Mouse (Mus musculus) lung, embryonic 15.5 days (tissue): ENCODE results near the gene Dennd4c. TPM values are rescaled to one million over a fixed set of nuclear protein-coding genes. Genes with fewer than 3 reads are reported as not detected.
"Not testable (repeated sequence)": the region's sequence is repeated elsewhere in the genome, so short reads cannot be mapped to it uniquely, and the experiment has no call there.

Experiments used
- ATAC-seq: fragments of 200-750 bp; cut with Nextera tagmentation; 2 replicates; pipeline ENCODE4 v1.8.0; 2017; ENCODE audit warnings: moderate number of reproducible peaks, borderline replicate concordance; ENCODE audit not compliant: low FRiP score, low TSS enrichment; ENCODE audit errors: extremely low read depth
- H3K27ac ChIP-seq: fragments of 300-500 bp; sonication (generic); 2 replicates; pipeline ENCODE4 v1.5.1; 2015; ENCODE audit warnings: moderate library complexity, mild to moderate bottlenecking, inconsistent platforms
- H3K27me3 ChIP-seq: fragments of 300-500 bp; sonication (generic); 2 replicates; pipeline ENCODE4 v1.6.1; 2015; ENCODE audit warnings: inconsistent platforms
- H3K36me3 ChIP-seq: fragments of 300-500 bp; sonication (generic); 2 replicates; pipeline ENCODE4 v1.6.1; 2015; ENCODE audit warnings: inconsistent platforms
- H3K4me1 ChIP-seq: fragments of 300-500 bp; sonication (generic); 2 replicates; pipeline ENCODE4 v1.6.1; 2015; ENCODE audit warnings: inconsistent platforms
- H3K4me2 ChIP-seq: fragments of 300-500 bp; sonication (generic); 2 replicates; pipeline ENCODE4 v1.6.1; 2015; ENCODE audit warnings: inconsistent platforms, mild to moderate bottlenecking, moderate library complexity
- H3K4me3 ChIP-seq: fragments of 300-500 bp; sonication (generic); 2 replicates; pipeline ENCODE4 v1.5.1; 2015; ENCODE audit warnings: mild to moderate bottlenecking, inconsistent platforms
- H3K9ac ChIP-seq: fragments of 300-500 bp; sonication (generic); 2 replicates; pipeline ENCODE4 v1.6.1; 2015; ENCODE audit warnings: inconsistent platforms
- H3K9me3 ChIP-seq: fragments of 300-500 bp; sonication (generic); 2 replicates; pipeline ENCODE4 v1.6.1; 2016; ENCODE audit warnings: inconsistent platforms
- WGBS: fragments of 180-500 bp; shearing (Covaris S2); methylation state at CpG from one replicate; pipeline ENCODE4 v1.1.7; 2015; 5-methylcytosine and 5-hydroxymethylcytosine counted together
- polyA plus RNA-seq: library from polyadenylated mRNA; unstranded; fragments of >200 nt; fragmentation: Nextera tagmentation; extraction: Ambion mirVana; gene quantifications from 2 replicates; pipeline ENCODE4 v1.2.1, GENCODE M21; 2015

The Dennd4c gene
- polyA plus RNA-seq, 1 experiment from 2014 or later: 7.1 TPM

- H3K4me1 ChIP-seq: no peaks in the 10 kb centered on the region
- no peak overlapping the region for H3K9ac ChIP-seq
- H3K27ac ChIP-seq: no peak overlapping the region
- no peak for ATAC-seq
- no peaks in the 10 kb centered on the region for H3K27me3 ChIP-seq
- WGBS: 72% methylated on average over 2 of the region's 2 CpGs
- H3K9me3 ChIP-seq: no peaks in the 10 kb centered on the region
- H3K4me3 ChIP-seq: no peak overlapping the region
- peaks cover 47% of the 10 kb centered on the region for H3K36me3 ChIP-seq
- no peak overlapping the region for H3K4me2 ChIP-seq
Measured at GRCm38 (mm10) chr4:86823169-86823568, 74.8 kb downstream of the Dennd4c start.

- Histone ChIP-seq H3K27me3 (no peaks in the 10 kb centered on the region), H3K36me3 (peaks cover 52% of the 10 kb centered on the region), H3K9me3 (no peaks in the 10 kb centered on the region), H3K4me3 (no peak overlapping the region), H3K4me2 (no peak overlapping the region), H3K4me1 (no peaks in the 10 kb centered on the region), H3K9ac (no peak overlapping the region), H3K27ac (no peak overlapping the region)
- no peak for ATAC-seq
- 75% methylated on average over 7 of the region's 7 CpGs for WGBS
Measured at GRCm38 (mm10) chr4:86825143-86825542, 76.8 kb downstream of the Dennd4c start.

- no peak overlapping the region for H3K4me2 ChIP-seq
- peaks cover 42% of the 10 kb centered on the region for H3K36me3 ChIP-seq
- ATAC-seq: no peak
- H3K27ac ChIP-seq: no peak overlapping the region
- H3K9ac ChIP-seq: no peak overlapping the region
- WGBS: 85% methylated on average over 2 of the region's 2 CpGs
- no peak overlapping the region for H3K4me3 ChIP-seq
- no peaks in the 10 kb centered on the region for H3K4me1 ChIP-seq
- H3K27me3 ChIP-seq: no peaks in the 10 kb centered on the region
- H3K9me3 ChIP-seq: no peaks in the 10 kb centered on the region
Measured at GRCm38 (mm10) chr4:86831896-86832295, 83.5 kb downstream of the Dennd4c start.

- not testable (repeated sequence) for H3K27me3 ChIP-seq, H3K4me2 ChIP-seq, H3K4me1 ChIP-seq, H3K9me3 ChIP-seq, H3K27ac ChIP-seq, ATAC-seq, H3K9ac ChIP-seq, H3K4me3 ChIP-seq
- WGBS: 86% methylated on average over 2 of the region's 2 CpGs
- peaks cover 54% of the 10 kb centered on the region for H3K36me3 ChIP-seq
Measured at GRCm38 (mm10) chr4:86841141-86841540, 92.8 kb downstream of the Dennd4c start.

GRCm38 (mm10) chr4:86845384-86845783 lies 97.0 kb downstream of the Dennd4c start:
- WGBS: 88% methylated on average over 3 of the region's 3 CpGs
- Histone ChIP-seq H3K9me3 (no peaks in the 10 kb centered on the region), H3K27ac (no peak overlapping the region), H3K9ac (no peak overlapping the region), H3K4me1 (no peaks in the 10 kb centered on the region), H3K27me3 (no peaks in the 10 kb centered on the region), H3K4me3 (no peak overlapping the region), H3K36me3 (peaks cover 47% of the 10 kb centered on the region), H3K4me2 (no peak overlapping the region)
- no peak for ATAC-seq

GRCm38 (mm10) chr4:86847246-86847645 lies 98.9 kb downstream of the Dennd4c start:
- WGBS: 58% methylated on average over 2 of the region's 2 CpGs
- Histone ChIP-seq H3K4me3 (no peak overlapping the region), H3K27ac (no peak overlapping the region), H3K4me2 (no peak overlapping the region), H3K27me3 (no peaks in the 10 kb centered on the region), H3K9ac (no peak overlapping the region), H3K36me3 (peaks cover 41% of the 10 kb centered on the region), H3K9me3 (no peaks in the 10 kb centered on the region), H3K4me1 (no peaks in the 10 kb centered on the region)
- ATAC-seq: no peak

GRCm38 (mm10) chr4:86851331-86851730 lies 103.0 kb downstream of the Dennd4c start:
- no peaks in the 10 kb centered on the region for H3K9me3 ChIP-seq
- 70% methylated on average over 2 of the region's 2 CpGs for WGBS
- no peak for ATAC-seq
- no peak overlapping the region for H3K4me2 ChIP-seq
- no peaks in the 10 kb centered on the region for H3K27me3 ChIP-seq
- H3K36me3 ChIP-seq: peaks cover 49% of the 10 kb centered on the region
- H3K4me3 ChIP-seq: no peak overlapping the region
- H3K27ac ChIP-seq: no peak overlapping the region
- H3K9ac ChIP-seq: no peak overlapping the region
- peaks cover 4% of the 10 kb centered on the region; the same call in 1 of the 2 replicates for H3K4me1 ChIP-seq

GRCm38 (mm10) chr4:86852018-86852417 lies 103.7 kb downstream of the Dennd4c start:
- no peak overlapping the region for H3K27ac ChIP-seq
- H3K4me3 ChIP-seq: no peak overlapping the region
- peaks cover 45% of the 10 kb centered on the region for H3K36me3 ChIP-seq
- H3K27me3 ChIP-seq: no peaks in the 10 kb centered on the region
- ATAC-seq: no peak
- 59% methylated on average over 3 of the region's 3 CpGs for WGBS
- no peaks in the 10 kb centered on the region for H3K9me3 ChIP-seq
- H3K4me2 ChIP-seq: no peak overlapping the region
- no peak overlapping the region for H3K9ac ChIP-seq
- H3K4me1 ChIP-seq: peaks cover 4% of the 10 kb centered on the region; the same call in 1 of the 2 replicates

GRCm38 (mm10) chr4:86852813-86853590 lies 104.6 kb downstream of the Dennd4c start:
- no peak overlapping the region for H3K27ac ChIP-seq
- H3K36me3 ChIP-seq: peaks cover 41% of the 10 kb centered on the region
- no peak overlapping the region for H3K9ac ChIP-seq
- H3K4me2 ChIP-seq: no peak overlapping the region
- H3K4me1 ChIP-seq: peaks cover 7% of the 10 kb centered on the region
- WGBS: 83% methylated on average over 4 of the region's 4 CpGs
- no peaks in the 10 kb centered on the region for H3K9me3 ChIP-seq
- no peak for ATAC-seq
- H3K4me3 ChIP-seq: no peak overlapping the region
- no peaks in the 10 kb centered on the region for H3K27me3 ChIP-seq

GRCm38 (mm10) chr4:86856304-86857112 lies 108.2 kb downstream of the Dennd4c start:
- H3K27me3 ChIP-seq: no peaks in the 10 kb centered on the region
- ATAC-seq: no peak; the same call in 1 of the 2 replicates
- H3K4me3 ChIP-seq: peak overlapping the region; percentile 77
- H3K4me1 ChIP-seq: peaks cover 12% of the 10 kb centered on the region
- no peaks in the 10 kb centered on the region for H3K9me3 ChIP-seq
- 1% methylated on average over 50 of the region's 50 CpGs for WGBS
- H3K9ac ChIP-seq: peak overlapping the region; percentile 95
- H3K27ac ChIP-seq: peak overlapping the region; percentile 94
- peaks cover 31% of the 10 kb centered on the region for H3K36me3 ChIP-seq
- H3K4me2 ChIP-seq: peak overlapping the region; percentile 58

GRCm38 (mm10) chr4:86857113-86858069 lies 109.0 kb downstream of the Dennd4c start, which contains the start of gene Rps6:
Rps6 (minus strand) TSS chr4:86857412.
- Histone ChIP-seq H3K27ac (peak within 1 kb of the TSS; percentile 94), H3K4me1 (peaks cover 12% of the 10 kb centered on the region), H3K4me3 (peak within 1 kb of the TSS; percentile 77), H3K27me3 (no peaks in the 10 kb centered on the region), H3K4me2 (peak within 1 kb of the TSS; percentile 89), H3K36me3 (peaks cover 28% of the 10 kb centered on the region), H3K9ac (peak within 1 kb of the TSS; percentile 95), H3K9me3 (no peaks in the 10 kb centered on the region)
- peak; percentile 97 for ATAC-seq
- WGBS: under 1% methylated on average over 68 of the region's 68 CpGs
